Mouse (Mus musculus) forebrain, embryonic 15.5 days (tissue): ENCODE measurements at regions not wholly inside any gene's neighbourhood (a gene's known extent, or its start where the extent isn't known, plus 50 kb on each side); places are given as distances from the start of the nearest gene placed in this dataset.
"Not testable (repeated sequence)": the region's sequence is repeated elsewhere in the genome, so short reads cannot be mapped to it uniquely, and the experiment has no call there.

Experiments used
- ATAC-seq: fragments of 200-750 bp; cut with Nextera tagmentation; replicated peaks from 2 replicates; pipeline ENCODE4 v1.8.0; 2017; ENCODE audit warnings: mild to moderate bottlenecking, moderate TSS enrichment, moderate library complexity
- H3K27ac ChIP-seq: fragments of 300-500 bp; sonication (generic); replicated peaks from 2 replicates; pipeline ENCODE4 v1.5.1; 2015; ENCODE audit warnings: mild to moderate bottlenecking, inconsistent platforms
- H3K27me3 ChIP-seq: fragments of 300-500 bp; sonication (generic); 2 replicates; pipeline ENCODE4 v1.6.1; 2015; ENCODE audit warnings: inconsistent platforms
- H3K36me3 ChIP-seq: fragments of 300-500 bp; sonication (generic); 2 replicates; pipeline ENCODE4 v1.6.1; 2015; ENCODE audit warnings: mild to moderate bottlenecking, inconsistent platforms
- H3K4me1 ChIP-seq: fragments of 300-500 bp; sonication (generic); 2 replicates; pipeline ENCODE4 v1.6.1; 2015; ENCODE audit warnings: inconsistent platforms
- H3K4me2 ChIP-seq: fragments of 300-500 bp; sonication (generic); replicated peaks from 2 replicates; pipeline ENCODE4 v1.6.1; 2015; ENCODE audit warnings: mild to moderate bottlenecking, inconsistent platforms
- H3K4me3 ChIP-seq: fragments of 300-500 bp; sonication (generic); 2 replicates; pipeline ENCODE4 v1.5.1; 2015; ENCODE audit warnings: mild to moderate bottlenecking, inconsistent platforms
- H3K9ac ChIP-seq: fragments of 300-500 bp; sonication (generic); replicated peaks from 2 replicates; pipeline ENCODE4 v1.6.1; 2015; ENCODE audit warnings: mild to moderate bottlenecking, inconsistent platforms
- H3K9me3 ChIP-seq: fragments of 300-500 bp; sonication (generic); 2 replicates; pipeline ENCODE4 v1.6.1; 2016; ENCODE audit warnings: inconsistent platforms
- WGBS: fragments of 180-500 bp; shearing (Covaris S2); methylation state at CpG from one replicate; pipeline ENCODE4 v1.1.7; 2015; ENCODE audit warnings: mixed read lengths; 5-methylcytosine and 5-hydroxymethylcytosine counted together

DNA sequence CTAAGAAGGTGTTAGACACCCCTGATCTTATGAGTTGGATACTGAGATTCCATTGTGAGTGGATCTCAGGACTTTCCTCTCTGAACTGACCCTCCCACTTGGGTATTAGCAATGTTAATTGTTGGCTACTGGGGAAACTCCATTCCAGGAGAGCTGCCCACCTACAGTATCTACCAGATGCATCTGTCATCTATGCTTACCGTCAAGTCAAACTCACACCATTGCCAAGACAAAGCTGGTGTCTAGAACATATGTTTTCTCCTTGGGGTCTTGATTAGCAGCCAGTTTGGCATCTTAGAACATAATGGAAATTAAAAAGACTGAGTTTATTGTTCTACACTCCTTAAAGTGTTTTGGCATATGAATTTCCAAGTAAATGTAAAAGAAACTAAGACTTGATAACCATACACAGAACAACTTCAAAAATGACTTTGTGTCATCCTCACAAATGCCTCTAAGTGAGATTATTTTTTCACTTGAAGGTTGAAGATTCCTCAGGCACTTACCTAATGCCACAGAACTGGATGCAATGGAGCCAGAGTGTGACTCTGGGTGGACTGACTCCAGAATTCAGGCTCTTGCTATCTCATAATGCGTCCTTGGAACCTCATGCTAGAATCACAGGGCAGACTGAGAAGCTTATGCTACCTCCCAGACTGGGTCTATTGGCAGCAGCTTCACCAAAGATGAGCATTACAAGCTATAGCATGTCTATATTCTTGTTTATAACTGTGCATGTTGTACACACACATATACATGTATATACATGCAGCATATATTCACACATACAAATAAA is 107.5 kb upstream of the Rnf152 start:
- no peaks in the 10 kb centered on the region for H3K9me3 ChIP-seq
- H3K36me3 ChIP-seq, result no peaks in the 10 kb centered on the region
- no peaks in the 10 kb centered on the region for H3K27me3 ChIP-seq
- H3K4me1 ChIP-seq, result no peaks in the 10 kb centered on the region
- no peak overlapping the region for H3K4me2 ChIP-seq
- WGBS, result 86% methylated on average over 2 of the region's 2 CpGs
- H3K27ac ChIP-seq, result no peak overlapping the region
- no peak for ATAC-seq
- no peak overlapping the region for H3K4me3 ChIP-seq
- H3K9ac ChIP-seq, result no peak overlapping the region

DNA sequence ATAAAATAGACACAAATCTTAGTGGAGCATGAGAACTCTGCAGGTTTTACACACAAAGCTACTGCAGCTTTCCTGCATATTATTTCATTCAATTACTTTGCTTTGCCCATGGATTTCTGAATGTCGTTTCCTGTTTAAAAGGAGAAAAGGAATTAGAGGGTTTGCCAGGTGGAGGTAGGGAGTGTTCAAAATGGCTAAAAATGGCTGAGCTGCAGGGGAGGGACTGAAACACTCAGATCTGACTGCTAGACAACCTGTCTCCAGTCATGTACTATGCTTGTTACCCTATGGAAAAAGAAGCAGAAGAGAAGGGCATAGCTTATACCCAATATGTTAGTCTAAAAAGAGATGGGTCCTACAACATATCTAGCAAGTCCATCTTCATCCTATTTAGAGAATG is 106.2 kb upstream of the Rnf152 start:
- 89% methylated on average over 1 of the region's 1 CpGs for WGBS
- Histone ChIP-seq H3K4me1 (no peaks in the 10 kb centered on the region), H3K4me2 (no peak overlapping the region), H3K4me3 (no peak overlapping the region), H3K9me3 (no peaks in the 10 kb centered on the region), H3K27me3 (no peaks in the 10 kb centered on the region), H3K9ac (no peak overlapping the region), H3K27ac (no peak overlapping the region), H3K36me3 (no peaks in the 10 kb centered on the region)
- ATAC-seq, result no peak

DNA sequence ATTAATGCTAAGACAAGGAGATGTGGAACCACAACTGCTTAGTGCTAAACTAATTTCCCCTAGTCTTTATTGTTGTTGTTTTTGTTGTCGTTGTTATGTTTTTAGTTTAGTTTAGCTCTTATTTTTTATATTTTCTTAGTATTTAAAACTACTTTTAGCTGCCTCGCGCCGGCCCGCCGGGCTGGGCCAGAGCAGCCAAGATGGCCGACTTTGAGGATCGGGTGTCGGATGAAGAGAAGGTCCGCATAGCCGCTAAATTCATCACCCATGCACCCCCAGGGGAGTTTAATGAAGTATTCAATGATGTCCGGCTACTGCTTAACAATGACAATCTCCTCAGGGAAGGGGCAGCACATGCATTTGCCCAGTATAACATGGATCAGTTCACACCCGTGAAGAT is 99.3 kb upstream of the Rnf152 start:
- 95% methylated on average over 13 of the region's 13 CpGs for WGBS
- not testable (repeated sequence) for H3K27me3 ChIP-seq, H3K9ac ChIP-seq, H3K4me3 ChIP-seq, H3K9me3 ChIP-seq, H3K36me3 ChIP-seq, H3K4me2 ChIP-seq, H3K4me1 ChIP-seq, H3K27ac ChIP-seq, ATAC-seq

DNA sequence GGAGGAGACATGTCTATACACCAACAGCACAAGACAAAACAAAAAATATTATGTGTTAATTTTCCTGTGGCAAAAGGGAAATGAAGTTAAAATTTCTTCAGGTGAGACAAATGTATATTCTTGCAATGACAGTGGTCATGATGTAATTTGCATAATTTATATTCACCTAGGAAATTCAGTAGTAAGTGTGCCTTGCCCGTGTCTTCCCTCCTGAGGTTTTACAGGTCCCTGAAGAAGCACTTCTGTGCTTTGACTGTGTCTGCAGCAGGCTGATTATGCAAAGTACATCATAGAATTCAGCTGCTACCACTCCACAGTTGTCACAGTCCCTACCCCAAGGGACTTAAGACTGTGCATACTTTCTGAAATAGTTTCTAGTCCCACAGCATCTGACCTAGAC is 98.2 kb upstream of the Rnf152 start:
- no peaks in the 10 kb centered on the region for H3K4me1 ChIP-seq
- no peak for ATAC-seq
- no peaks in the 10 kb centered on the region for H3K27me3 ChIP-seq
- no peak overlapping the region for H3K4me3 ChIP-seq
- no peak overlapping the region for H3K4me2 ChIP-seq
- no peak overlapping the region for H3K9ac ChIP-seq
- no peaks in the 10 kb centered on the region for H3K9me3 ChIP-seq
- no peaks in the 10 kb centered on the region for H3K36me3 ChIP-seq
- WGBS, result 76% methylated on average over 1 of the region's 1 CpGs
- no peak overlapping the region for H3K27ac ChIP-seq

DNA sequence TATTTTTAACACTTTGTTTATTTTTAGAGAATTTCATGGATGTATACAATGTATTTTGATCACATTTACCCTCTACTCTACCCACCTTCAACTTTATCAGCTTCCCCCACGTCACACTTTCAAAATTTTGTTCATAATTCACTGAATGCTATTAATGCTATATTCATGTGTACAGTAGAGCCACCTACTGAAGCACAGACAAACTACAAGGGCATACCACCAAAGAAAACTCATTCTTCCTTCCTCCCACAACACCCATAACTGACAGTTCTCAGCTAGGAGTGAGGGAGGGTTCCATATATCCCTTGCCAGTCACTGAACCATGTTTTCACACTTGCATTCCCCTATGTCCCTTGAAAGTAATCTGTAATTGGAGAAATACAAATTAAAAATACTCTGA is 89.7 kb upstream of the Rnf152 start:
- no peak overlapping the region for H3K27ac ChIP-seq
- no peaks in the 10 kb centered on the region for H3K27me3 ChIP-seq
- H3K9ac ChIP-seq, result no peak overlapping the region
- H3K4me3 ChIP-seq, result no peak overlapping the region
- 76% methylated on average over 1 of the region's 1 CpGs for WGBS
- no peak for ATAC-seq
- H3K9me3 ChIP-seq, result no peaks in the 10 kb centered on the region
- no peak overlapping the region for H3K4me2 ChIP-seq
- no peaks in the 10 kb centered on the region for H3K4me1 ChIP-seq
- H3K36me3 ChIP-seq, result no peaks in the 10 kb centered on the region

DNA sequence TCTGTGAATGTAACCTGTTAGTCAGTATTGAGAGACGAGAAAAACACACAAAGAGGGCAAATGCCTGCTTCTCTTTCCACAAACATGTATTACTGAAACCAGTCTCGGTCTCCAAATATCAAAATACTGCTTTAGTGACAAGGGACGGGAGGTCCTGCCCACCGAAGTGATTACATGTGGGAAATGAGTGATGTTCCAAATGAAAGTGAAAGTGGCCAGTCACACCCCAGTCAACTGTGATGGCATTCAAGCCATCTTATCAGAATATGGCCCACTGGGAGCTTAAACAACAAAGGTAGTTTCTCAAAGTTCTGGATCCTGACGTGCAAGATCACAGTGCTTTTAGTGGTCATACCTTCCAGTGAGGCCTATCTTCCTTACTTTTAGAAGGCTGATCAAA is 87.0 kb upstream of the Rnf152 start:
- H3K27ac ChIP-seq, result no peak overlapping the region
- no peak for ATAC-seq
- no peaks in the 10 kb centered on the region for H3K9me3 ChIP-seq
- no peak overlapping the region for H3K4me2 ChIP-seq
- 92% methylated on average over 5 of the region's 5 CpGs for WGBS
- H3K4me1 ChIP-seq, result no peaks in the 10 kb centered on the region
- no peak overlapping the region for H3K4me3 ChIP-seq
- H3K27me3 ChIP-seq, result no peaks in the 10 kb centered on the region
- no peaks in the 10 kb centered on the region for H3K36me3 ChIP-seq
- H3K9ac ChIP-seq, result no peak overlapping the region

DNA sequence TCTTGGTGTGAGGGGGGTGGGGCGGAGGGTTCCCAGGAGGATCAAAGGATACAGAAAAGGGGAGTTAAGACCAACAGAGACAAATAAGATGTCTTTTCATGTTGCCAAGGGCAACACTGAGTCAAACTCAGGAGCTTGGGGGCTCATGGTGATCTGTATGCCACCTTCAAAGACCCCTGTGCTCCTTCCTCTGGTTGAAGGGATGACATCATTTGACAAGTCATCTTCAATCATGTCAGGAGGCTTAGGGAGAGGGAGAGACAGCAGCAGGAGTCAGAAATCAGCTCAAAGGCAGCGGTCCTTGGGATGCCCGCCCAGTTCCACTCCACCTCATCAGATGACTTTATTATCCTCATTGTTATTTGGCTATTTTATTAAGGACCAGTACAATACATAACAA is 83.8 kb upstream of the Rnf152 start:
- no peak overlapping the region for H3K4me2 ChIP-seq
- ATAC-seq, result no peak
- H3K36me3 ChIP-seq, result no peaks in the 10 kb centered on the region
- H3K27me3 ChIP-seq, result no peaks in the 10 kb centered on the region
- H3K4me3 ChIP-seq, result no peak overlapping the region
- no peak overlapping the region for H3K9ac ChIP-seq
- H3K9me3 ChIP-seq, result no peaks in the 10 kb centered on the region
- no peak overlapping the region for H3K27ac ChIP-seq
- WGBS, result 57% methylated on average over 3 of the region's 3 CpGs
- no peaks in the 10 kb centered on the region for H3K4me1 ChIP-seq

DNA sequence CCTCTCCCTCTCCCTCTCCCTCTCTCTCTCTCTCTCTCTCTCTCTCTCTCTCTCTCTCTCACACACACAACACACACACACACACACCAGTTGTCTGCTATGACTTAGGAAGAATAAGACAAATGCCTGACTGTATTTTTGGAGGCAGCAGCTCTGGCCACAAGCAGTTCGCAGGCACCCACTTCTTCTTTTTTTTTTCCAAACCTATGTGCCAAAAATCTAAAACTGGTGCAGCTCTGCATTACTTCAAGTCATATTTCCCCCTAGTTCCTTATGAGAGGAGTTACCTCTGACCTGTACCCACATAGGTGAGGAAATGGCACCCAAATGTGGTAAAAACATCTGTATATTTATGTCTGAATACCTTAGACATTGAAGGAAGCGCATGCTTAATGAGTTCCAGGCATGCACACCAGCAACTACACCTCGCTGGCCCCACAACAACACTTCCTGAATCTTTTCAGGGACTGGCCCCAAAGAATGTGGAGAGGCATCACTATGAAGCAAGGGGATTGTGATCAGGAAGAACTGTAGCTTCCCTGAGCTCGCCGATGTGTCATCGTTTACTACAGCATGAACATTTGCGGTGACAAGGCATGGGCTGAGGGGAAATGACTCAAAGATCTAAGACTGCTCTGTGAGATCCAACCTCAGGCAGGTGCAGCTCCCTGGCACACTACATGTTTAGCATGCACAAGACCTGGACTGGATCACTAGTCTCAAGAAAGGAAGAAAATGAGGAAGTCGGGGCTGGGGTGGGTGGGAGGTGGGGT is 78.3 kb upstream of the Rnf152 start:
- Histone ChIP-seq H3K36me3 (no peaks in the 10 kb centered on the region), H3K4me2 (no peak overlapping the region), H3K27ac (no peak overlapping the region), H3K9ac (no peak overlapping the region), H3K27me3 (no peaks in the 10 kb centered on the region), H3K4me1 (no peaks in the 10 kb centered on the region), H3K9me3 (no peaks in the 10 kb centered on the region), H3K4me3 (no peak overlapping the region)
- no peak for ATAC-seq
- 85% methylated on average over 8 of the region's 8 CpGs for WGBS

DNA sequence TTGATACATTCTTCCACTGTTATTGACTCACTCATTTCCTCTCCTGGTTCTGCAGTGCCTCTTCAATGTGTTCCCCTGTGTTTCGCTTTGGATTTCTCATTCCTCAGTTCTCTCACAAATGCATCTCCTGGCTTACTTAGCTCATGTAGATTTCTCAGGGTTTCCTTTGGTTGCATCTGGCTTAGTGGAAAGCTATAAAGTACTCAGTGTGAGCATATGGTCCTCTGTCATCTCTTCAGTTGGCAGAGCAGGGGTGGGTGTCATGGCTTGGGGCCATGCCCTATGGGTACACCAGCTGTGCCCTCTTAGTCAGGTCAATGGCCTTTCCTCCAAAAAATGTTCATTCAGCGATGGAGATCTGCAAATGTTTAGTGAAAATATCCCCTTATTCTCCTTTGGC is 77.4 kb upstream of the Rnf152 start:
- 77% methylated on average over 2 of the region's 2 CpGs for WGBS
- Histone ChIP-seq H3K36me3 (no peaks in the 10 kb centered on the region), H3K9ac (no peak overlapping the region), H3K4me3 (no peak overlapping the region), H3K4me2 (no peak overlapping the region), H3K27ac (no peak overlapping the region), H3K4me1 (no peaks in the 10 kb centered on the region), H3K9me3 (no peaks in the 10 kb centered on the region), H3K27me3 (no peaks in the 10 kb centered on the region)
- no peak for ATAC-seq

DNA sequence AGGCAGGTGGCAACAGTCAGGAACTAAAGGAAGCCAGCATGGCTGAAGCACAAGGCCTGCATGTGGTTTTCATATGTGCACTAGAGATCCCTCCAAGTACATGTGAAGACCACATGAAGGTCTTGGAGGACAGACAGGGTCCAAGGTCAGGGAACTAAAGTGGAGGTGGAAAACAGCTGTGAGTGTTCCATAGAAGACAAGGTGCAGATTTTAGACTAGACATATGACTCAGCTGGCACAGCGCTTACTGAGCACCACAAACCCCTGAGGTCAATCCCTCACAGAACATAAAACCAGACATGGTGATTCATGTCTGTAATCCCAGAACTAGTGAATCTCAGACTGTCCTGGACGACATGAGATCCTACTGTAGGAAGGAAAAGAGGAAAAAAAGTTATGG is 75.3 kb upstream of the Rnf152 start:
- Histone ChIP-seq H3K4me1 (no peaks in the 10 kb centered on the region), H3K9me3 (no peaks in the 10 kb centered on the region), H3K4me3 (no peak overlapping the region), H3K9ac (no peak overlapping the region), H3K27me3 (no peaks in the 10 kb centered on the region), H3K27ac (no peak overlapping the region), H3K4me2 (no peak overlapping the region), H3K36me3 (no peaks in the 10 kb centered on the region)
- 82% methylated on average over 2 of the region's 2 CpGs for WGBS
- ATAC-seq, result no peak

DNA sequence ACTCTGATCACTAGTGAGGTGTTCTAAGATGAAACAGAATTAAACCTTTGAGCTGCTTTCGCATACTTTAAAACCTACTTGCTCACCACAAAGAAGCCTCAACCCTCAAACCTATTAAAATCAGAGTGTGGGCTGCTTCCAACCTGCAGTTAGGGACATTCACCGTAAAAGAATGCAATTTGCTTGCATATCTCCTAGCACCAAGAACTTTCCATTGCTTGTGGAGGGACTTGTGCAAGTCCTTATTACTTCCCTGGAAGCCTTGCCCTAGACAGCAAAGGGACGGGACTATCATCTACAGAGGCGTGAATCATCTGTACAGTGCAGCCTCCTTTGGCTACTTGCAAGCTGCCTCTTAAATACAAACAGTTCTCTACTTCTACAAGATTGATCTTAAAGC is 74.2 kb upstream of the Rnf152 start:
- no peak overlapping the region for H3K27ac ChIP-seq
- no peaks in the 10 kb centered on the region for H3K36me3 ChIP-seq
- no peaks in the 10 kb centered on the region for H3K9me3 ChIP-seq
- H3K27me3 ChIP-seq, result no peaks in the 10 kb centered on the region
- H3K9ac ChIP-seq, result no peak overlapping the region
- 93% methylated on average over 4 of the region's 4 CpGs for WGBS
- ATAC-seq, result no peak
- no peak overlapping the region for H3K4me2 ChIP-seq
- H3K4me1 ChIP-seq, result no peaks in the 10 kb centered on the region
- no peak overlapping the region for H3K4me3 ChIP-seq

DNA sequence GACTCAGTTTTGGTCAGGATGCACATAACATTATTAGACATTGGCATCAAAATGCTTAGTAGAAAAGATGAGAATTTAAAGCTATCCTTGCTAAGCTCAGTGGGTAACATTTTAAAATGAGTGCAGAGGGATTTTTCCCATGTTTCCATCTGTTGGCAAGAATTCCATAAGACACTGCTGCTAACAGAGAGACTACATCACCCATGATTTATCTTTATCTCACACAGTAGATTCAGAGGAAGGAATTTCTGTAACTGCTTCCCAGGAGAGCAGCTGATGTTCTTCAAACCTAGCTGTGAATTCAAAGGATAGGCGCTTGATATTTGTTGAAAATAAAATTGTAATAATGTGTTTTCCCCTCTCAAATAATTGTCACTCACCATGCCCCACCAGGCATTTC is 71.7 kb upstream of the Rnf152 start:
- Histone ChIP-seq H3K9me3 (no peaks in the 10 kb centered on the region), H3K4me3 (no peak overlapping the region), H3K9ac (no peak overlapping the region), H3K4me1 (no peaks in the 10 kb centered on the region), H3K27ac (no peak overlapping the region), H3K36me3 (no peaks in the 10 kb centered on the region), H3K4me2 (no peak overlapping the region), H3K27me3 (no peaks in the 10 kb centered on the region)
- WGBS, result 83% methylated on average over 1 of the region's 1 CpGs
- no peak for ATAC-seq

DNA sequence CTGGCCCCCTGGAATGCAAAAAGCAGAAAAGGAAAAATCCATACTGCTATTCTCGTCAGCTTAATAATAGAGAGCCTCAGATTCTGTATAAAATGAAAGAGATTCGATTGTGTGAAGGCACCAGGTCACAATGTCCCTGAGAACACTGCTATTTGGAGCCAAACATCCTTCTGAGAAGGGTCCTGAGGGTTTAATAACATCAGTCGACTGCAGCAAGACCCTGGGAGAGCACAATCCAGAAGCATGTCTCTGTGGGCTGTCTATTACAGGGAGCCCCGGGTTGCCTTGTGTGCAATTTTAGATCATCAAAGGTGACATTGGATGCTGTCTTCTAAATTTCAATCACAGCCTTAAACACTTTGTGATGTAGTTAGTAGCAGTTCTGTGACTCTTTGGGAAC is 69.6 kb upstream of the Rnf152 start:
- no peak; the same call in 1 of the 2 replicates for ATAC-seq
- 21% methylated on average over 4 of the region's 4 CpGs for WGBS

More for the DNA sequence above, 69.6 kb upstream of the Rnf152 start:
- Histone ChIP-seq H3K27me3 (no peaks in the 10 kb centered on the region), H3K4me2 (no peak overlapping the region), H3K27ac (no peak overlapping the region), H3K36me3 (no peaks in the 10 kb centered on the region), H3K4me1 (no peaks in the 10 kb centered on the region), H3K9me3 (no peaks in the 10 kb centered on the region), H3K4me3 (no peak overlapping the region), H3K9ac (no peak overlapping the region)
